Mouse (Mus musculus) thymus, adult 2 months (tissue): ENCODE data around the gene Abcg5. TPM values are rescaled to one million over a fixed set of nuclear protein-coding genes. Genes with fewer than 3 reads are reported as not detected.

Experiments
- DNase-seq: peaks from one replicate; pipeline ENCODE4 v3.0.0; 2021
- H3K27ac ChIP-seq: fragments of 200-500 bp; 2 replicates; pipeline ENCODE4 v1.5.1; 2012; ENCODE audit warnings: low read length, control low read depth; ENCODE audit not compliant: control insufficient read depth, insufficient read depth
- H3K27me3 ChIP-seq: fragments of 200-500 bp; 2 replicates; pipeline ENCODE4 v1.6.1; 2012; ENCODE audit warnings: mild to moderate bottlenecking, low read length, moderate library complexity, mixed read lengths; ENCODE audit not compliant: control insufficient read depth, insufficient read depth
- H3K36me3 ChIP-seq: fragments of 200-500 bp; 2 replicates; pipeline ENCODE4 v1.6.1; 2012; ENCODE audit warnings: mild to moderate bottlenecking, low read length, moderate library complexity; ENCODE audit not compliant: control insufficient read depth, insufficient read depth
- H3K4me1 ChIP-seq: fragments of 200-500 bp; replicated peaks from 2 replicates; pipeline ENCODE4 v1.6.1; 2012; ENCODE audit warnings: low read length; ENCODE audit not compliant: control insufficient read depth, insufficient read depth
- H3K4me3 ChIP-seq: fragments of 200-500 bp; 2 replicates; pipeline ENCODE4 v1.5.1; 2012; ENCODE audit warnings: mild to moderate bottlenecking, low read length, control low read depth, moderate library complexity; ENCODE audit not compliant: control insufficient read depth, insufficient read depth
- CTCF ChIP-seq: fragments of 200-500 bp; IDR thresholded peaks from 2 replicates; pipeline ENCODE4 v1.5.1; 2012; ENCODE audit warnings: mild to moderate bottlenecking, control low read depth, low read length, moderate library complexity, borderline replicate concordance; ENCODE audit not compliant: control insufficient read depth, poor library complexity, insufficient read depth; ENCODE audit errors: extremely low read depth
- POLR2A ChIP-seq: fragments of 200-500 bp; IDR thresholded peaks from 2 replicates; pipeline ENCODE4 v1.6.1; 2012; ENCODE audit warnings: mild to moderate bottlenecking, low read length, control low read depth, moderate library complexity; ENCODE audit not compliant: control insufficient read depth, poor library complexity, insufficient read depth; ENCODE audit errors: extremely low read depth
- WGBS: fragments of 180-500 bp; shearing (Covaris S2); methylation state at CpG from one replicate; pipeline ENCODE4 v1.1.7; 2018; 5-methylcytosine and 5-hydroxymethylcytosine counted together
- polyA plus RNA-seq: library from polyadenylated mRNA; depleted of rRNA; stranded (reverse); fragments of >200 nt; gene quantifications from 2 replicates; pipeline ENCODE4 v1.2.3, GENCODE M21; 2012; rRNA removed

The Abcg5 gene
- polyA plus RNA-seq, 1 experiment: 1.1 TPM

- H3K4me1 ChIP-seq: no peaks in the 10 kb centered on the region
- H3K4me3 ChIP-seq: no peak overlapping the region
- no peaks in the 10 kb centered on the region for H3K36me3 ChIP-seq
- H3K27ac ChIP-seq: no peak overlapping the region
- 84% methylated on average over 6 of the region's 6 CpGs for WGBS
- no peaks in the 10 kb centered on the region for H3K27me3 ChIP-seq
- TF ChIP-seq CTCF (no peak), POLR2A (no peak)
- DNase-seq: no peak
These were observed 66.2 kb downstream of the Abcg5 start for GRCm38 (mm10) chr17:84616526-84617074.

- 95% methylated on average over 11 of the region's 11 CpGs for WGBS
- H3K4me3 ChIP-seq: no peak overlapping the region
- no peaks in the 10 kb centered on the region for H3K27me3 ChIP-seq
- no peak for DNase-seq
- H3K4me1 ChIP-seq: no peaks in the 10 kb centered on the region
- TF ChIP-seq POLR2A (no peak), CTCF (no peak)
- no peak overlapping the region for H3K27ac ChIP-seq
- no peaks in the 10 kb centered on the region for H3K36me3 ChIP-seq
These were observed 67.0 kb downstream of the Abcg5 start for GRCm38 (mm10) chr17:84615811-84616210.

- H3K36me3 ChIP-seq: no peaks in the 10 kb centered on the region
- H3K4me3 ChIP-seq: no peak overlapping the region
- 90% methylated on average over 7 of the region's 7 CpGs for WGBS
- H3K27me3 ChIP-seq: no peaks in the 10 kb centered on the region
- DNase-seq: no peak
- TF ChIP-seq CTCF (no peak), POLR2A (no peak)
- no peak overlapping the region for H3K27ac ChIP-seq
- no peaks in the 10 kb centered on the region for H3K4me1 ChIP-seq
These were observed 70.8 kb downstream of the Abcg5 start for GRCm38 (mm10) chr17:84611971-84612370.

GRCm38 (mm10) chr17:84611500-84611899 is 71.3 kb downstream of the Abcg5 start:
- H3K27ac ChIP-seq: no peak overlapping the region
- DNase-seq: no peak
- no peaks in the 10 kb centered on the region for H3K36me3 ChIP-seq
- TF ChIP-seq CTCF (no peak), POLR2A (no peak)
- WGBS: 90% methylated on average over 9 of the region's 9 CpGs
- H3K4me3 ChIP-seq: no peak overlapping the region
- H3K27me3 ChIP-seq: no peaks in the 10 kb centered on the region
- no peaks in the 10 kb centered on the region for H3K4me1 ChIP-seq

- TF ChIP-seq POLR2A: no peak
- no peak for TF ChIP-seq CTCF
- H3K27ac ChIP-seq: no peak overlapping the region
- H3K27me3 ChIP-seq: no peaks in the 10 kb centered on the region
- H3K4me3 ChIP-seq: no peak overlapping the region
- no peaks in the 10 kb centered on the region for H3K4me1 ChIP-seq
- 88% methylated on average over 4 of the region's 4 CpGs for whole genome bisulfite sequencing
- no peaks in the 10 kb centered on the region for H3K36me3 ChIP-seq
- DNase-seq: no peak
These were observed 74.2 kb downstream of the Abcg5 start for GRCm38 (mm10) chr17:84608606-84609005.

Other genes with a start within 250 kb of the Abcg5 start
- 40.1 and 40.6 TPM in 2 replicates for gene Thada, start 216.8 kb downstream of the Abcg5 start, polyA plus RNA-seq
- 0.59 and 0.66 TPM in 2 replicates for gene Plekhh2, start 171.1 kb downstream of the Abcg5 start, polyA plus RNA-seq
- 0.84 and 1.1 TPM in 2 replicates for gene Dync2li1, start 56.5 kb downstream of the Abcg5 start, polyA plus RNA-seq
- gene Abcg8, start 6.7 kb downstream of the Abcg5 start, polyA plus RNA-seq: 0.65 and 0.74 TPM in 2 replicates
- 10.0 and 12.6 TPM in 2 replicates for gene Lrpprc, start 107.8 kb upstream of the Abcg5 start, polyA plus RNA-seq